Mouse (Mus musculus) hindbrain, embryonic 15.5 days (tissue): Measurements from ENCODE around the gene Rbfox1. TPM values are rescaled to one million over a fixed set of nuclear protein-coding genes. Genes with fewer than 3 reads are reported as not detected.

Experiments
- ATAC-seq: fragments of 200-750 bp; cut with Nextera tagmentation; 2 replicates; pipeline ENCODE4 v1.8.0; 2017; ENCODE audit warnings: low read depth, moderate number of reproducible peaks, moderate TSS enrichment; ENCODE audit not compliant: low FRiP score
- H3K27ac ChIP-seq: fragments of 300-500 bp; sonication (generic); replicated peaks from 2 replicates; pipeline ENCODE4 v1.5.1; 2015; ENCODE audit warnings: mild to moderate bottlenecking, inconsistent platforms
- H3K27me3 ChIP-seq: fragments of 300-500 bp; sonication (generic); 2 replicates; pipeline ENCODE4 v1.6.1; 2015; ENCODE audit warnings: control low read depth, inconsistent platforms
- H3K36me3 ChIP-seq: fragments of 300-500 bp; sonication (generic); 2 replicates; pipeline ENCODE4 v1.6.1; 2015; ENCODE audit warnings: control low read depth, inconsistent platforms
- H3K4me1 ChIP-seq: fragments of 300-500 bp; sonication (generic); replicated peaks from 2 replicates; pipeline ENCODE4 v1.6.1; 2015; ENCODE audit warnings: control low read depth, inconsistent platforms
- H3K4me2 ChIP-seq: fragments of 300-500 bp; sonication (generic); 2 replicates; pipeline ENCODE4 v1.6.1; 2015; ENCODE audit warnings: moderate library complexity, mild to moderate bottlenecking, inconsistent platforms
- H3K4me3 ChIP-seq: fragments of 300-500 bp; sonication (generic); 2 replicates; pipeline ENCODE4 v1.5.1; 2015; ENCODE audit warnings: mild to moderate bottlenecking, inconsistent platforms
- H3K9ac ChIP-seq: fragments of 300-500 bp; sonication (generic); 2 replicates; pipeline ENCODE4 v1.6.1; 2015; ENCODE audit warnings: inconsistent platforms
- H3K9me3 ChIP-seq: fragments of 300-500 bp; sonication (generic); 2 replicates; pipeline ENCODE4 v1.6.1; 2016; ENCODE audit warnings: control low read depth, inconsistent platforms
- WGBS: fragments of 180-500 bp; shearing (Covaris S2); methylation state at CpG from one replicate; pipeline ENCODE4 v1.1.7; 2015; 5-methylcytosine and 5-hydroxymethylcytosine counted together
- polyA plus RNA-seq: library from polyadenylated mRNA; unstranded; fragments of >200 nt; fragmentation: Nextera tagmentation; extraction: Ambion mirVana; gene quantifications from 2 replicates; pipeline ENCODE4 v1.2.1, GENCODE M21; 2015

Rbfox1 gene
- polyA plus RNA-seq, 1 experiment from 2014 or later, result 254 TPM

- 70% methylated on average over 5 of the region's 5 CpGs for WGBS
- Histone ChIP-seq H3K27me3 (no peaks in the 10 kb centered on the region), H3K9ac (no peak overlapping the region), H3K36me3 (no peaks in the 10 kb centered on the region), H3K4me3 (no peak overlapping the region), H3K27ac (no peak overlapping the region), H3K4me1 (peaks cover 15% of the 10 kb centered on the region), H3K9me3 (no peaks in the 10 kb centered on the region), H3K4me2 (no peak overlapping the region)
- ATAC-seq, result no peak
These were observed 25.6 kb downstream of the Rbfox1 start for GRCm38 (mm10) chr16:5910742-5911141.

GRCm38 (mm10) chr16:5911880-5912327 lies 26.7 kb downstream of the Rbfox1 start:
- WGBS, result 23% methylated on average over 2 of the region's 2 CpGs
- peak overlapping the region; percentile 57 for H3K27ac ChIP-seq

GRCm38 (mm10) chr16:5917937-5918336 lies 32.8 kb downstream of the Rbfox1 start:
- no peak overlapping the region for H3K27ac ChIP-seq
- no peak for ATAC-seq

More at GRCm38 (mm10) chr16:5911880-5912327, 26.7 kb downstream of the Rbfox1 start:
- H3K4me3 ChIP-seq, result no peak overlapping the region
- no peaks in the 10 kb centered on the region for H3K36me3 ChIP-seq
- H3K27me3 ChIP-seq, result no peaks in the 10 kb centered on the region
- H3K4me2 ChIP-seq, result no peak overlapping the region
- H3K9me3 ChIP-seq, result no peaks in the 10 kb centered on the region
- H3K9ac ChIP-seq, result no peak overlapping the region
- H3K4me1 ChIP-seq, result peaks cover 22% of the 10 kb centered on the region
- peak; percentile 92 for ATAC-seq

GRCm38 (mm10) chr16:5926986-5927385 lies 41.8 kb downstream of the Rbfox1 start:
- no peak overlapping the region for H3K4me3 ChIP-seq
- H3K27ac ChIP-seq, result peak overlapping the region; percentile 43; the same call in 1 of the 2 replicates
- ATAC-seq, result peak; percentile 59
- no peaks in the 10 kb centered on the region for H3K9me3 ChIP-seq
- H3K4me1 ChIP-seq, result peaks cover 18% of the 10 kb centered on the region
- no peak overlapping the region for H3K9ac ChIP-seq
- 0 out of 2 replicates have a peak, but pooled peaks cover 2% of the 10 kb centered on the region for H3K27me3 ChIP-seq
- H3K36me3 ChIP-seq, result no peaks in the 10 kb centered on the region
- no peak overlapping the region for H3K4me2 ChIP-seq
- 21% methylated on average over 1 of the region's 1 CpGs for WGBS

More at GRCm38 (mm10) chr16:5917937-5918336, 32.8 kb downstream of the Rbfox1 start:
- Histone ChIP-seq H3K9ac (no peak overlapping the region), H3K4me2 (no peak overlapping the region), H3K4me3 (no peak overlapping the region), H3K9me3 (no peaks in the 10 kb centered on the region), H3K27me3 (0 out of 2 replicates have a peak, but pooled peaks cover 2% of the 10 kb centered on the region), H3K36me3 (no peaks in the 10 kb centered on the region), H3K4me1 (peaks cover 23% of the 10 kb centered on the region)

GRCm38 (mm10) chr16:5931680-5932079 lies 46.5 kb downstream of the Rbfox1 start:
- no peak for ATAC-seq
- WGBS, result 29% methylated on average over 7 of the region's 7 CpGs
- no peaks in the 10 kb centered on the region for H3K36me3 ChIP-seq
- no peak overlapping the region for H3K27ac ChIP-seq
- H3K4me3 ChIP-seq, result no peak overlapping the region
- no peak overlapping the region for H3K4me2 ChIP-seq
- H3K9ac ChIP-seq, result no peak overlapping the region
- no peaks in the 10 kb centered on the region for H3K9me3 ChIP-seq
- H3K4me1 ChIP-seq, result peaks cover 17% of the 10 kb centered on the region
- no peaks in the 10 kb centered on the region for H3K27me3 ChIP-seq

- H3K36me3 ChIP-seq, result no peaks in the 10 kb centered on the region
- no peaks in the 10 kb centered on the region for H3K9me3 ChIP-seq
- H3K4me2 ChIP-seq, result no peak overlapping the region
- WGBS, result 66% methylated on average over 4 of the region's 4 CpGs
- no peak overlapping the region for H3K4me3 ChIP-seq
- H3K27ac ChIP-seq, result no peak overlapping the region
- no peaks in the 10 kb centered on the region for H3K27me3 ChIP-seq
- no peaks in the 10 kb centered on the region for H3K4me1 ChIP-seq
- ATAC-seq, result no peak
- H3K9ac ChIP-seq, result no peak overlapping the region
These were observed 54.9 kb downstream of the Rbfox1 start for GRCm38 (mm10) chr16:5940016-5940415.

- H3K4me1 ChIP-seq, result no peaks in the 10 kb centered on the region
- 57% methylated on average over 1 of the region's 1 CpGs for WGBS
- H3K27me3 ChIP-seq, result no peaks in the 10 kb centered on the region
- H3K9ac ChIP-seq, result no peak overlapping the region
- H3K4me2 ChIP-seq, result no peak overlapping the region
- no peak overlapping the region for H3K27ac ChIP-seq
- H3K36me3 ChIP-seq, result no peaks in the 10 kb centered on the region
- H3K4me3 ChIP-seq, result no peak overlapping the region
- H3K9me3 ChIP-seq, result no peaks in the 10 kb centered on the region
- ATAC-seq, result no peak
These were observed 60.5 kb downstream of the Rbfox1 start for GRCm38 (mm10) chr16:5945682-5946081.

- Histone ChIP-seq H3K27ac (no peak overlapping the region), H3K4me2 (no peak overlapping the region), H3K4me3 (no peak overlapping the region), H3K4me1 (no peaks in the 10 kb centered on the region), H3K27me3 (no peaks in the 10 kb centered on the region), H3K9me3 (no peaks in the 10 kb centered on the region), H3K9ac (no peak overlapping the region), H3K36me3 (no peaks in the 10 kb centered on the region)
- 73% methylated on average over 3 of the region's 3 CpGs for WGBS
- no peak for ATAC-seq
These were observed 68.0 kb downstream of the Rbfox1 start for GRCm38 (mm10) chr16:5953106-5953505.

GRCm38 (mm10) chr16:5957418-5957817 lies 72.3 kb downstream of the Rbfox1 start:
- no peaks in the 10 kb centered on the region for H3K4me1 ChIP-seq
- no peak overlapping the region for H3K4me3 ChIP-seq
- no peak overlapping the region for H3K4me2 ChIP-seq
- H3K9ac ChIP-seq, result no peak overlapping the region
- H3K27ac ChIP-seq, result no peak overlapping the region
- WGBS, result 67% methylated on average over 4 of the region's 4 CpGs
- H3K36me3 ChIP-seq, result no peaks in the 10 kb centered on the region
- no peaks in the 10 kb centered on the region for H3K9me3 ChIP-seq
- ATAC-seq, result no peak
- H3K27me3 ChIP-seq, result no peaks in the 10 kb centered on the region

- no peak for ATAC-seq
- Histone ChIP-seq H3K4me3 (no peak overlapping the region), H3K9ac (no peak overlapping the region), H3K9me3 (no peaks in the 10 kb centered on the region), H3K4me2 (no peak overlapping the region), H3K27ac (no peak overlapping the region), H3K4me1 (no peaks in the 10 kb centered on the region), H3K36me3 (no peaks in the 10 kb centered on the region), H3K27me3 (no peaks in the 10 kb centered on the region)
- 75% methylated on average over 3 of the region's 3 CpGs for WGBS
These were observed 76.6 kb downstream of the Rbfox1 start for GRCm38 (mm10) chr16:5961786-5962185.

- Histone ChIP-seq H3K4me3 (no peak overlapping the region), H3K36me3 (no peaks in the 10 kb centered on the region), H3K4me1 (no peaks in the 10 kb centered on the region), H3K4me2 (no peak overlapping the region), H3K9me3 (no peaks in the 10 kb centered on the region), H3K9ac (no peak overlapping the region), H3K27me3 (no peaks in the 10 kb centered on the region), H3K27ac (no peak overlapping the region)
- WGBS, result 36% methylated on average over 2 of the region's 2 CpGs
- ATAC-seq, result peak; percentile 73; the same call in 1 of the 2 replicates
These were observed 89.0 kb downstream of the Rbfox1 start for GRCm38 (mm10) chr16:5974172-5974571.

- Histone ChIP-seq H3K27me3 (no peaks in the 10 kb centered on the region), H3K4me2 (peak overlapping the region; percentile 1; the same call in 1 of the 2 replicates), H3K36me3 (no peaks in the 10 kb centered on the region), H3K4me3 (no peak overlapping the region), H3K9me3 (no peaks in the 10 kb centered on the region), H3K4me1 (peaks cover 26% of the 10 kb centered on the region), H3K9ac (no peak overlapping the region), H3K27ac (peak overlapping the region; percentile 54)
- ATAC-seq, result peak; percentile 71; the same call in 1 of the 2 replicates
- 19% methylated on average over 10 of the region's 10 CpGs for WGBS
These were observed 107.2 kb downstream of the Rbfox1 start for GRCm38 (mm10) chr16:5992045-5993011.
